Mouse (Mus musculus): ENCODE results near the gene Fa2h.

DNA sequence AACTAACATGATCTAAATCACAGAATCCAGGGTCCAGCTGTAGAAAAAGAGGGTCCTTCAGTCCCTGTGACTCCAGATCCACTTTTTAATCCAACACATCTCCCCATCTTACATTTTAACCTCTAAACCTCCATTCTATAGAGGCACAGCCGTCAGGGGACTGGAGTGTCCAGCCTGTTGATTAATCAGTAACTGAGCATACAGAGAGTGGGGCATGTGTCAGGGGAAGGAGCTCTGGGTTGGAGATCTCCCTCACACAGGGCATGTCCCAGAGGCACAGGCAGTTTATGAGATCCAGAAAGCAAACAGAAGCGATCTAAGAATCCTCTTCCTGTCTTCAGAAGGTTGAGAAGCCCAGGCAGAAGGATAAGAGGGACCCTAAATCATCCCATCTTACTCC lies 9.0 kb downstream of the Fa2h start:
- TF ChIP-seq CTCF (IDR thresholded peaks at IDR 0.05; ENCODE audit: low read depth, low read length) (no peak), POLR2A (IDR thresholded peaks at IDR 0.05; ENCODE audit: insufficient read depth, low read length) (no peak), EP300 (IDR thresholded peaks at IDR 0.05; ENCODE audit: insufficient read depth, low read depth, low read length) (no peak)
